Mouse (Mus musculus) spleen, adult 2 months (tissue): ENCODE measurements around the gene Dpyd. TPM values are rescaled to one million over a fixed set of nuclear protein-coding genes. Genes with fewer than 3 reads are reported as not detected.

ENCODE experiments used
- DNase-seq, 2 experiments: peaks; one replicate each; pipeline versions ENCODE4 v3.0.0 to v3.0.0-alpha.2; 2012 to 2021; ENCODE audit warnings: low spot score in 2 of 2, low read depth in 1 of 2
- H3K27ac ChIP-seq: fragments of 200-500 bp; 2 replicates; pipeline ENCODE4 v1.5.1; 2012; ENCODE audit warnings: low read length, inconsistent platforms; ENCODE audit not compliant: insufficient read depth
- H3K27me3 ChIP-seq: fragments of 200-500 bp; 2 replicates; pipeline ENCODE4 v1.6.1; 2012; ENCODE audit warnings: mild to moderate bottlenecking, moderate library complexity, low read length, inconsistent platforms; ENCODE audit not compliant: control insufficient read depth, insufficient read depth
- H3K36me3 ChIP-seq: fragments of 200-500 bp; 2 replicates; pipeline ENCODE4 v1.6.1; 2012; ENCODE audit warnings: mild to moderate bottlenecking, low read length, inconsistent platforms; ENCODE audit not compliant: control insufficient read depth, insufficient read depth
- H3K4me1 ChIP-seq: fragments of 200-500 bp; 2 replicates; pipeline ENCODE4 v1.6.1; 2011; ENCODE audit warnings: inconsistent platforms; ENCODE audit not compliant: control insufficient read depth, insufficient read depth, insufficient read length
- H3K4me3 ChIP-seq: fragments of 200-500 bp; 2 replicates; pipeline ENCODE4 v1.5.1; 2011; ENCODE audit warnings: mild to moderate bottlenecking, inconsistent platforms; ENCODE audit not compliant: insufficient read depth, insufficient read length; ENCODE audit errors: extremely low read depth
- CTCF ChIP-seq: fragments of 200-500 bp; IDR thresholded peaks from 2 replicates; pipeline ENCODE4 v1.5.1; 2011; ENCODE audit warnings: mild to moderate bottlenecking, inconsistent platforms; ENCODE audit not compliant: insufficient read depth, insufficient read length, insufficient replicate concordance; ENCODE audit errors: extremely low read depth
- POLR2A ChIP-seq: fragments of 200-500 bp; IDR thresholded peaks from 2 replicates; pipeline ENCODE4 v1.6.1; 2011; ENCODE audit warnings: low read depth, low read length, inconsistent platforms
- WGBS: fragments of 180-500 bp; shearing (Covaris S2); methylation state at CpG from one replicate; pipeline ENCODE4 v1.1.7; 2018; 5-methylcytosine and 5-hydroxymethylcytosine counted together
- polyA plus RNA-seq: library from polyadenylated mRNA; depleted of rRNA; stranded (reverse); fragments of >200 nt; gene quantifications from 2 replicates; pipeline ENCODE4 v1.2.3, GENCODE M21; 2012

Gene Dpyd
- polyA plus RNA-seq, 1 experiment, result 0.26 TPM

DNA sequence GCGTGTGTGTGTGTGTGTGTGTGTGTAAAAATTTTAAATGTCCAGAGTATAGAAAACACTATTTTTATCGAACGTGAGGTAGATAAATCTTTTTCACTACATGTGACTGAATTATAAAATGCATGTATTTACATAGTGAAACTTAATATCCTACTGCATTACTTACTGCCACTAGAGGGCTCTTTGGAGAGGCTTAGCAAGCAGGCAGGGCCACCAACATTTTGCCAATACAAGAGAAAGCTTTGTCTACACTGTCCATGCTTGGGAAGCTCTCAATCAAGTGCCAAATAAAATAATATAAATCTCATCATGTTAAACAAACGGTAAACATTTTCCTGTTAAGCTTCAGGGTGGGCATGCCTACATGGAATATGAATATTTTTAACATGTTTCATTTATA, 429.9 kb downstream of the Dpyd start:
- Histone ChIP-seq H3K36me3 (no peaks in the 10 kb centered on the region), H3K4me3 (no peak overlapping the region), H3K27ac (no peak overlapping the region), H3K27me3 (no peaks in the 10 kb centered on the region), H3K4me1 (no peaks in the 10 kb centered on the region)
- no peak for DNase-seq
- no peak for TF ChIP-seq CTCF
- TF ChIP-seq POLR2A, result no peak
- WGBS, result 85% methylated on average over 4 of the region's 4 CpGs

DNA sequence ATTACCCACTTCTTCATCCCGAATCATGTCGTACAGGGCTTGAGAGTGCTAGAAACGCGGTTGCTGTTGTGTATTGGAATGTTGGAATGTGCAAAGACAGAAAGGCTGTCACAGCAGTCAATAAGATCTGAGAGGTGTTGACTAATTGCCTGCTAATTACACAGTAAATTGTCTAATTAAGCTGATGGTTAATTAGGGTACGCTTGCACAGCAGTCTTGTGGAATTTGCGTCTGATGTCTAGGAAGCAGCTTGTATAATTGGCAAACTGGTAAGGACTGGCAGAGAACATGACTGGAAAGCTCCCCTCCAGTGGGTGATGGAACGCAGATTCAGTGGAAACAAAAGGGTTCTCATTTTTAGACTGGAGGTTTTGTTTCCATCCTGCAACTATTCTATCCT, 459.3 kb downstream of the Dpyd start:
- no peaks in the 10 kb centered on the region for H3K27me3 ChIP-seq
- no peaks in the 10 kb centered on the region for H3K36me3 ChIP-seq
- H3K4me1 ChIP-seq, result no peaks in the 10 kb centered on the region
- DNase-seq, result no peak
- H3K4me3 ChIP-seq, result no peak overlapping the region
- no peak for TF ChIP-seq CTCF
- 86% methylated on average over 7 of the region's 7 CpGs for WGBS
- H3K27ac ChIP-seq, result no peak overlapping the region

GRCm38 (mm10) chr3:119042611-119043010, 480.7 kb downstream of the Dpyd start:
- DNase-seq, result no peak
- H3K4me3 ChIP-seq, result no peak overlapping the region
- 81% methylated on average over 1 of the region's 1 CpGs for WGBS
- TF ChIP-seq POLR2A, result no peak
- no peak for TF ChIP-seq CTCF
- H3K4me1 ChIP-seq, result no peaks in the 10 kb centered on the region
- H3K36me3 ChIP-seq, result no peaks in the 10 kb centered on the region
- no peak overlapping the region for H3K27ac ChIP-seq
- no peaks in the 10 kb centered on the region for H3K27me3 ChIP-seq

- Histone ChIP-seq H3K4me3 (no peak overlapping the region), H3K27me3 (no peaks in the 10 kb centered on the region), H3K27ac (no peak overlapping the region), H3K36me3 (no peaks in the 10 kb centered on the region), H3K4me1 (no peaks in the 10 kb centered on the region)
- 68% methylated on average over 1 of the region's 1 CpGs for WGBS
- TF ChIP-seq CTCF (no peak), POLR2A (no peak)
- no peak for DNase-seq
Observed at GRCm38 (mm10) chr3:119056144-119056543, 494.2 kb downstream of the Dpyd start.

DNA sequence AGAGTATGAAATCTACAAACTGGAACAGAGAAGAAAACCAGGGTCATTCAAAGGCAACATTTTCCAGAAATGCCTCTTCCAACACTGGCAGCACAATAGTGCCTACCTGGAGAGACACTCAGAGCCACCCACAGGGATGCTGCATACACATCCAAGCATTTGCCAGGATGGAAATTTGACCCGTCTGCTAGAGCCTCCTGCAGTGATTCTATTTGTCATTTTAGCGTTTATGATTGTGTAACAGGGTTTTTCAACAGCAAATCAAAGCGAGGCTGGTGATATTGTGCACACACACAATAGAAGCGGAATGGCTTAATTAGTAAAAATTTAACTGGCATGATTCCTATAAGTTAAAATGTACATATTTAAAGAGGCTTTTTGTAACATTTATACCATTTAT, 501.3 kb downstream of the Dpyd start:
- TF ChIP-seq CTCF, result no peak
- TF ChIP-seq POLR2A, result no peak
- no peaks in the 10 kb centered on the region for H3K4me1 ChIP-seq
- 64% methylated on average over 4 of the region's 4 CpGs for WGBS
- H3K36me3 ChIP-seq, result no peaks in the 10 kb centered on the region
- no peaks in the 10 kb centered on the region for H3K27me3 ChIP-seq
- H3K4me3 ChIP-seq, result no peak overlapping the region
- no peak for DNase-seq
- H3K27ac ChIP-seq, result no peak overlapping the region

DNA sequence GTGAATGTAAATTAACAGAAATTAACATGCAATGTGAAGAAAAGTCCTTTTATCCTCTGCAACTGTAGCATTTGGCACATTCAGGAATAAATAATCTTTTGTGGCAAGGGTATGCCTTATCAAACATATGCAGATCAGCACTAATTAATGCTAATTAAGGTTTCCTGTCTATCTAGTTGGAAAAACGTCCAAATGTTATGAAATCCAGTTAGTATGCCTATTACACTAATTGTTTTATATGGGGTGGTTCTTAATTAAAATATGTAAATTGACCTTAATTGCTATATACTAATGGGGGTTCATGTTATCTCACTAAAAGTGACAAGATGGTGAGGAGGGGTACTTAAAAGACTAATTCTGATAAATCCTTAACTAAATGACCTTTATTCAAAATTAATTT, 501.7 kb downstream of the Dpyd start:
- no peak overlapping the region for H3K4me3 ChIP-seq
- no peaks in the 10 kb centered on the region for H3K36me3 ChIP-seq
- WGBS, result 37% methylated on average over 1 of the region's 1 CpGs
- no peak for DNase-seq
- no peaks in the 10 kb centered on the region for H3K4me1 ChIP-seq
- no peak for TF ChIP-seq POLR2A
- TF ChIP-seq CTCF, result no peak
- H3K27me3 ChIP-seq, result no peaks in the 10 kb centered on the region
- no peak overlapping the region for H3K27ac ChIP-seq

GRCm38 (mm10) chr3:119064746-119065145, 502.8 kb downstream of the Dpyd start:
- Histone ChIP-seq H3K4me1 (no peaks in the 10 kb centered on the region), H3K4me3 (no peak overlapping the region), H3K27me3 (no peaks in the 10 kb centered on the region), H3K27ac (no peak overlapping the region), H3K36me3 (no peaks in the 10 kb centered on the region)
- no peak for TF ChIP-seq POLR2A
- no peak for TF ChIP-seq CTCF
- 90% methylated on average over 7 of the region's 7 CpGs for whole genome bisulfite sequencing
- no peak for DNase-seq
